Mouse (Mus musculus): ENCODE measurements around the gene Vmn1r128. TPM values are rescaled to one million over a fixed set of nuclear protein-coding genes. Genes with fewer than 3 reads are reported as not detected.
"Not testable (repeated sequence)": the region's sequence is repeated elsewhere in the genome, so short reads cannot be mapped to it uniquely, and the experiment has no call there.

The Vmn1r128 gene
- polyA plus RNA-seq (2014; fragmentation: Nextera tagmentation; extraction: Ambion mirVana): not detected in 2 replicates

DNA sequence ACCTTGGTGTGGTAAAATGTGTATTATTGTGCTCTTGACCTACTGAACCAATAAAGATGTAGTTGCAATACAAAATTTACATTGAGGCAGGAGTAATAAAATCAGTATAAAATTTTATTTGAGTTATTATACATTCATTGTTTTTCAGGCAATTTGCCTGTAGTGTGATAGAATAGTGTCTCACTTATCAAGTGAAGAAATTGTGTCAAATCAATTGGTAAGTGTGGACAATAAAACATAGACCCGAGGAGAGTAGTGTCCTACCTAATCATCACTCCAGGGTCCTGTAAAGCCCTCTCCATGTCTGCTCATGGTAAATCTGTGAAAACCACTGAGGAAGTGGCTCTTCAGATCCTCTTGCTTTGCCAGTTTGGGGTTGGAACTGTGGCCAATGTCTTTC lies at the start of gene Vmn1r128:
Gene Vmn1r128 (plus strand): TSS at position 301 of the 400 bp plus-strand sequence.
- not testable (repeated sequence) for H3K27me3 ChIP-seq (ENCODE audit: insufficient read depth, low read length); ATAC-seq (ENCODE audit: insufficient read depth); H3K36me3 ChIP-seq (ENCODE audit: insufficient read depth); H3K4me1 ChIP-seq (ENCODE audit: insufficient read depth); H3K4me3 ChIP-seq (ENCODE audit: low read depth, low read length); H3K27ac ChIP-seq (ENCODE audit: low read depth); H3K9ac ChIP-seq; H3K9me3 ChIP-seq (ENCODE audit: low read depth, low read length); H3K4me2 ChIP-seq; DNase-seq
- 66% methylated on average over 1 of the region's 1 CpGs for WGBS

DNA sequence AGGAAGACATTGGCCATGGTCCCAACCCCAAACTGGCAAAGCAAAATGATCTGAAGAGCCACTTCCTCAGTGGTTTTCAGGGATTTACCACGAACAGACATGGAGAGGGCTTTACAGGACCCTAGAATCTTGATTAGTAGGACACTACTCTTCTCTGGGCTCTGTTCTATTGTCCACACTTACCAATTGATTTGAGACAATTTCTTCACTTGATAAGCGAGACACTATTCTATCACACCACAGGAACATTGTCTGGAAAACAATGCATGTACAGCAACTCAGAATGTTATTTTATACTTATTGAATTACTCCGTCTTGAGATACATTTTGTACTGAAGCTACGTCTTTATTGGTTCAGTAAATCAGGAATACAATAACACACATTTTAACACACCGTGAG lies 47.8 kb upstream of the Vmn1r128 start, which contains the start of gene Vmn1r126:
Gene Vmn1r126 (minus strand): TSS at position 101 of the 400 bp plus-strand sequence.
- not testable (repeated sequence) for H3K36me3 ChIP-seq (ENCODE audit: insufficient read depth); H3K4me1 ChIP-seq (ENCODE audit: insufficient read depth); H3K9ac ChIP-seq; ATAC-seq (ENCODE audit: insufficient read depth); H3K4me3 ChIP-seq (ENCODE audit: low read depth, low read length); H3K27me3 ChIP-seq (ENCODE audit: insufficient read depth, low read length); H3K27ac ChIP-seq (ENCODE audit: low read depth); H3K9me3 ChIP-seq (ENCODE audit: low read depth, low read length); H3K4me2 ChIP-seq; DNase-seq
- WGBS: no CpG with 5 or more reads among the region's 5 CpGs

DNA sequence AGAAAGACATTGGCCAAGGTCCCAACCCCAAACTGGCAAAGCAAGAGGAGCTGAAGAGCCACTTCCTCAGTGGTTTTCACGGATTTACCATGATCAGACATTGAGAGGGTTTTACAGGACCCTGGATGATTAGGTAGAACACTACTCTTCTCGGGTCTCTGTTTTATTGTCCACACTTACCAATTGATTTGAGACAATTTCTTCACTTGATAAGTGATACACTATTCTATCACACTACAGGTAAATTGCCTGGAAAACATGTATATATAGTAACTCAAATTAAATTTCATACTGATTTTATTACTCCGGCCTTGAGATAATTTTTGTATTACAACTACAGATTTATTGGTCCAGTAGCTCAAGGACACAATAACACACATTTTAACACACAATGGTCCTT lies 29.4 kb upstream of the Vmn1r128 start, which contains the start of gene Vmn1r127:
Gene Vmn1r127 (minus strand): TSS at position 101 of the 400 bp plus-strand sequence.
- not testable (repeated sequence) for H3K9me3 ChIP-seq (ENCODE audit: low read depth, low read length); H3K36me3 ChIP-seq (ENCODE audit: insufficient read depth); H3K27ac ChIP-seq (ENCODE audit: low read depth); H3K27me3 ChIP-seq (ENCODE audit: insufficient read depth, low read length); DNase-seq; H3K4me2 ChIP-seq; H3K4me3 ChIP-seq (ENCODE audit: low read depth, low read length); H3K4me1 ChIP-seq (ENCODE audit: insufficient read depth); H3K9ac ChIP-seq; ATAC-seq (ENCODE audit: insufficient read depth)
- no CpG with 5 or more reads among the region's 3 CpGs for WGBS

GRCm38 (mm10) chr7:21361191-21361590 lies 12.0 kb downstream of the Vmn1r128 start, which contains the start of gene Vmn1r129:
Gene Vmn1r129, minus strand, starts transcription at chr7:21361291.
- DNase-seq; H3K9me3 ChIP-seq (ENCODE audit: low read depth, low read length): not testable (repeated sequence)

More at GRCm38 (mm10) chr7:21361191-21361590, 12.0 kb downstream of the Vmn1r128 start, which contains the start of gene Vmn1r129:
- no CpG with 5 or more reads among the region's 1 CpGs for WGBS
- not testable (repeated sequence) for ATAC-seq (ENCODE audit: insufficient read depth); H3K27me3 ChIP-seq (ENCODE audit: insufficient read depth, low read length); H3K36me3 ChIP-seq (ENCODE audit: insufficient read depth); H3K4me2 ChIP-seq; H3K4me1 ChIP-seq (ENCODE audit: insufficient read depth); H3K9ac ChIP-seq; H3K4me3 ChIP-seq (ENCODE audit: low read depth, low read length); H3K27ac ChIP-seq (ENCODE audit: low read depth)

Other genes starting within 250 kb of the Vmn1r128 start
- not detected in 2 replicates for gene Vmn1r122, start 215.2 kb upstream of the Vmn1r128 start, polyA plus RNA-seq (2014; fragmentation: Nextera tagmentation; extraction: Ambion mirVana)
- gene Vmn1r123, start 187.2 kb upstream of the Vmn1r128 start, polyA plus RNA-seq (2014; fragmentation: Nextera tagmentation; extraction: Ambion mirVana): not detected in 2 replicates
- gene Gm5157, start 158.9 kb upstream of the Vmn1r128 start, polyA plus RNA-seq (2014; fragmentation: Nextera tagmentation; extraction: Ambion mirVana): not detected in 2 replicates
- gene Vmn1r124, start 88.8 kb upstream of the Vmn1r128 start, polyA plus RNA-seq (2014; fragmentation: Nextera tagmentation; extraction: Ambion mirVana): not detected in 2 replicates
- not detected in 2 replicates for gene Vmn1r125, start 77.2 kb upstream of the Vmn1r128 start, polyA plus RNA-seq (2014; fragmentation: Nextera tagmentation; extraction: Ambion mirVana)
- gene Vmn1r126, start 47.9 kb upstream of the Vmn1r128 start, polyA plus RNA-seq (2014; fragmentation: Nextera tagmentation; extraction: Ambion mirVana): not detected in 2 replicates
- not detected in 2 replicates for gene Vmn1r127, start 29.5 kb upstream of the Vmn1r128 start, polyA plus RNA-seq (2014; fragmentation: Nextera tagmentation; extraction: Ambion mirVana)
- not detected in 2 replicates for gene Vmn1r129, start 11.9 kb downstream of the Vmn1r128 start, polyA plus RNA-seq (2014; fragmentation: Nextera tagmentation; extraction: Ambion mirVana)
- gene Gm6882, start 83.4 kb downstream of the Vmn1r128 start, polyA plus RNA-seq (2014; fragmentation: Nextera tagmentation; extraction: Ambion mirVana): not detected in 2 replicates
- gene Vmn1r130, start 162.4 kb downstream of the Vmn1r128 start, polyA plus RNA-seq (2014; fragmentation: Nextera tagmentation; extraction: Ambion mirVana): not detected in 2 replicates
- gene Vmn1r131, start 196.7 kb downstream of the Vmn1r128 start, polyA plus RNA-seq (2014; fragmentation: Nextera tagmentation; extraction: Ambion mirVana): not detected in 2 replicates

Measured in lung, embryonic 14.5 days (tissue).